Mouse (Mus musculus) MEL (cell line): ENCODE measurements around the gene Zfp26. TPM values are rescaled to one million over a fixed set of nuclear protein-coding genes. Genes with fewer than 3 reads are reported as not detected.
A peak's percentile ranks its signal among the peaks of the same experiment; 100 is the strongest.

Experiments used
- DNase-seq: peaks from one replicate; pipeline ENCODE4 v3.0.0; 2011; ENCODE audit warnings: low read depth, low spot score
- H3K27ac ChIP-seq: 2 replicates; pipeline ENCODE4 v1.5.1; 2012; ENCODE audit warnings: low read depth, mild to moderate bottlenecking, control low read depth, low read length, moderate library complexity; ENCODE audit not compliant: control insufficient read depth
- H3K27me3 ChIP-seq, 2 experiments: fragments of 150-350 bp in 1 of 2; sonication (generic) in 1 of 2; 2 replicates each; pipeline ENCODE4 v1.6.1; 2012; ENCODE audit warnings: low read length in 2 of 2, mild to moderate bottlenecking in 2 of 2, improper control_type of control experiment in 1 of 2, moderate library complexity in 1 of 2; ENCODE audit not compliant: insufficient read depth in 2 of 2, control insufficient read depth in 1 of 2
- H3K36me3 ChIP-seq, 2 experiments: 2 replicates each; pipeline ENCODE4 v1.6.1; 2012 to 2014; ENCODE audit warnings: low read length in 2 of 2, improper control_type of control experiment in 1 of 2, inconsistent platforms in 1 of 2, mild to moderate bottlenecking in 1 of 2; ENCODE audit not compliant: insufficient read depth in 2 of 2, control insufficient read depth in 1 of 2
- H3K4me1 ChIP-seq, 2 experiments: fragments of 150-350 bp in 1 of 2; sonication (generic) in 1 of 2; 2 replicates each; pipeline ENCODE4 v1.6.1; 2012; ENCODE audit warnings: low read length in 2 of 2, improper control_type of control experiment in 1 of 2, mild to moderate bottlenecking in 1 of 2; ENCODE audit not compliant: insufficient read depth in 2 of 2, control insufficient read depth in 1 of 2
- H3K4me3 ChIP-seq, 2 experiments: fragments of 150-350 bp in 1 of 2; sonication (generic) in 1 of 2; 2 replicates each; pipeline ENCODE4 v1.5.1; 2012; ENCODE audit warnings: low read depth in 2 of 2, low read length in 2 of 2, mild to moderate bottlenecking in 2 of 2, moderate library complexity in 2 of 2, control low read depth in 1 of 2, improper control_type of control experiment in 1 of 2; ENCODE audit not compliant: control insufficient read depth in 1 of 2, insufficient read depth in 1 of 2
- H3K79me2 ChIP-seq: 2 replicates; pipeline ENCODE4 v1.6.1; 2012; ENCODE audit warnings: mild to moderate bottlenecking, low read length, moderate library complexity; ENCODE audit not compliant: control insufficient read depth, poor library complexity, insufficient read depth
- H3K9ac ChIP-seq: 2 replicates; pipeline ENCODE4 v1.6.1; 2012; ENCODE audit warnings: low read depth, mild to moderate bottlenecking, control low read depth, low read length, moderate library complexity; ENCODE audit not compliant: control insufficient read depth, poor library complexity, severe bottlenecking
- H3K9me3 ChIP-seq: fragments of 150-350 bp; sonication (generic); replicated peaks from 2 replicates; pipeline ENCODE4 v1.6.1; 2012; ENCODE audit warnings: mild to moderate bottlenecking, low read length, improper control_type of control experiment, moderate library complexity; ENCODE audit not compliant: insufficient read depth
- CHD1 ChIP-seq: IDR thresholded peaks from 2 replicates; pipeline ENCODE4 v1.6.1; 2012; ENCODE audit warnings: low read depth, mild to moderate bottlenecking, inconsistent platforms, low read length, improper control_type of control experiment
- CTCF ChIP-seq, 3 experiments: IDR thresholded peaks in 2 of 3; conservative IDR thresholded peaks in 1 of 3; 2 replicates each; pipeline ENCODE4 v1.5.1; 2011 to 2012; ENCODE audit warnings: low read length in 3 of 3, low read depth in 2 of 3, mild to moderate bottlenecking in 2 of 3, improper control_type of control experiment in 1 of 3, inconsistent platforms in 1 of 3, mixed read lengths in 1 of 3, moderate library complexity in 1 of 3; ENCODE audit not compliant: control insufficient read depth in 1 of 3, insufficient read depth in 1 of 3, poor library complexity in 1 of 3, severe bottlenecking in 1 of 3
- E2F4 ChIP-seq: IDR thresholded peaks from 2 replicates; pipeline ENCODE4 v1.6.1; 2011; ENCODE audit warnings: low read depth, low read length, improper control_type of control experiment, borderline replicate concordance
- ETS1 ChIP-seq: IDR thresholded peaks from 2 replicates; pipeline ENCODE4 v1.6.1; 2012; ENCODE audit warnings: low read depth, mild to moderate bottlenecking, inconsistent platforms, low read length, improper control_type of control experiment, moderate library complexity
- GABPA ChIP-seq: IDR thresholded peaks from 2 replicates; pipeline ENCODE4 v1.6.1; 2012; ENCODE audit warnings: low read depth, mild to moderate bottlenecking, inconsistent platforms, low read length, improper control_type of control experiment, moderate library complexity
- GATA1 ChIP-seq: IDR thresholded peaks from 2 replicates; pipeline ENCODE4 v1.6.1; 2011; ENCODE audit warnings: low read depth, low read length, improper control_type of control experiment
- HCFC1 ChIP-seq: IDR thresholded peaks from 2 replicates; pipeline ENCODE4 v1.6.1; 2012; ENCODE audit warnings: low read depth, mild to moderate bottlenecking, inconsistent platforms, low read length, improper control_type of control experiment, moderate library complexity
- KAT2A ChIP-seq: conservative IDR thresholded peaks from 2 replicates; pipeline ENCODE4 v1.6.1; 2012; ENCODE audit warnings: low read depth, low read length, improper control_type of control experiment, inconsistent platforms
- MAFK ChIP-seq: IDR thresholded peaks from 2 replicates; pipeline ENCODE4 v1.6.1; 2011; ENCODE audit warnings: low read depth, mild to moderate bottlenecking, low read length, improper control_type of control experiment, borderline replicate concordance
- MAX ChIP-seq: IDR thresholded peaks from 2 replicates; pipeline ENCODE4 v1.6.1; 2011; ENCODE audit warnings: low read length, improper control_type of control experiment
- MAZ ChIP-seq: IDR thresholded peaks from 2 replicates; pipeline ENCODE4 v1.6.1; 2012; ENCODE audit warnings: low read depth, mild to moderate bottlenecking, inconsistent platforms, low read length, improper control_type of control experiment
- MEF2A ChIP-seq: IDR thresholded peaks from 2 replicates; pipeline ENCODE4 v1.6.1; 2014; ENCODE audit warnings: low read depth, mild to moderate bottlenecking, inconsistent platforms, low read length, improper control_type of control experiment; ENCODE audit not compliant: poor library complexity, insufficient replicate concordance, severe bottlenecking; ENCODE audit errors: extremely low read depth
- MXI1 ChIP-seq: IDR thresholded peaks from 2 replicates; pipeline ENCODE4 v1.6.1; 2011; ENCODE audit warnings: mild to moderate bottlenecking, low read depth, low read length, improper control_type of control experiment
- MYC ChIP-seq: IDR thresholded peaks from 2 replicates; pipeline ENCODE4 v1.6.1; 2011; ENCODE audit warnings: low read depth, mild to moderate bottlenecking, low read length, improper control_type of control experiment, moderate library complexity
- POLR2A ChIP-seq, 2 experiments: IDR thresholded peaks; 2 replicates each; pipeline ENCODE4 v1.6.1; 2011 to 2012; ENCODE audit warnings: low read length in 2 of 2, mild to moderate bottlenecking in 2 of 2, control low read depth in 1 of 2, improper control_type of control experiment in 1 of 2, low read depth in 1 of 2, moderate library complexity in 1 of 2; ENCODE audit not compliant: control insufficient read depth in 1 of 2, insufficient read depth in 1 of 2, poor library complexity in 1 of 2
- POLR2AphosphoS2 ChIP-seq: IDR thresholded peaks from 2 replicates; pipeline ENCODE4 v1.6.1; 2011; ENCODE audit warnings: low read length, improper control_type of control experiment
- POLR2AphosphoS5 ChIP-seq: IDR thresholded peaks from 2 replicates; pipeline ENCODE4 v1.6.1; 2012; ENCODE audit warnings: low read depth, borderline replicate concordance, mild to moderate bottlenecking, inconsistent platforms, low read length, moderate library complexity, mixed read lengths
- RAD21 ChIP-seq: IDR thresholded peaks from 2 replicates; pipeline ENCODE4 v1.6.1; 2011; ENCODE audit warnings: mild to moderate bottlenecking, low read depth, low read length, improper control_type of control experiment
- RCOR1 ChIP-seq: IDR thresholded peaks from 2 replicates; pipeline ENCODE4 v1.6.1; 2012; ENCODE audit warnings: low read depth, mild to moderate bottlenecking, inconsistent platforms, low read length, improper control_type of control experiment
- SIN3A ChIP-seq: IDR thresholded peaks from 2 replicates; pipeline ENCODE4 v1.6.1; 2012; ENCODE audit warnings: low read length, improper control_type of control experiment, inconsistent platforms
- SMC3 ChIP-seq: IDR thresholded peaks from 2 replicates; pipeline ENCODE4 v1.6.1; 2011; ENCODE audit warnings: low read depth, low read length, improper control_type of control experiment
- TAL1 ChIP-seq: IDR thresholded peaks from 2 replicates; pipeline ENCODE4 v1.6.1; 2012; ENCODE audit warnings: mild to moderate bottlenecking, inconsistent platforms, low read length, moderate library complexity, mixed read lengths
- TBP ChIP-seq: IDR thresholded peaks from 2 replicates; pipeline ENCODE4 v1.8.0; 2011; ENCODE audit warnings: low read depth, low read length, improper control_type of control experiment
- TCF12 ChIP-seq: IDR thresholded peaks from 2 replicates; pipeline ENCODE4 v1.6.1; 2014; ENCODE audit warnings: low read depth, mild to moderate bottlenecking, inconsistent platforms, low read length, improper control_type of control experiment, moderate library complexity
- UBTF ChIP-seq: IDR thresholded peaks from 2 replicates; pipeline ENCODE4 v1.6.1; 2012; ENCODE audit warnings: low read depth, mild to moderate bottlenecking, inconsistent platforms, low read length, improper control_type of control experiment, moderate library complexity, borderline replicate concordance; ENCODE audit not compliant: insufficient read depth
- USF1 ChIP-seq: IDR thresholded peaks from 2 replicates; pipeline ENCODE4 v1.6.1; 2014; ENCODE audit warnings: low read depth, mild to moderate bottlenecking, inconsistent platforms, low read length, improper control_type of control experiment, moderate library complexity
- USF2 ChIP-seq, 2 experiments: IDR thresholded peaks; 2 replicates each; pipeline ENCODE4 v1.6.1; 2011 to 2012; ENCODE audit warnings: improper control_type of control experiment in 2 of 2, low read length in 2 of 2, borderline replicate concordance in 1 of 2, inconsistent platforms in 1 of 2, low read depth in 1 of 2, mild to moderate bottlenecking in 1 of 2; ENCODE audit not compliant: insufficient read depth in 1 of 2
- ZC3H11A ChIP-seq: IDR thresholded peaks from 2 replicates; pipeline ENCODE4 v1.6.1; 2012; ENCODE audit warnings: low read depth, mild to moderate bottlenecking, inconsistent platforms, low read length, improper control_type of control experiment
- ZMIZ1 ChIP-seq: IDR thresholded peaks from 2 replicates; pipeline ENCODE4 v1.6.1; 2012; ENCODE audit warnings: low read depth, mild to moderate bottlenecking, inconsistent platforms, low read length, improper control_type of control experiment, moderate library complexity
- ZNF384 ChIP-seq: IDR thresholded peaks from 2 replicates; pipeline ENCODE4 v1.6.1; 2012; ENCODE audit warnings: low read depth, mild to moderate bottlenecking, inconsistent platforms, low read length, improper control_type of control experiment
- polyA plus RNA-seq, 2 experiments: library from polyadenylated mRNA; stranded (reverse) in 1 of 2; unstranded in 1 of 2; fragments of >175 nt in 1 of 2; fragments of >200 nt in 1 of 2; gene quantifications; 2 replicates each; pipeline versions ENCODE4 v1.2.1 to v1.2.4; 2012; ENCODE audit warnings: low replicate concordance in 2 of 2, low read depth in 1 of 2; ENCODE audit not compliant: insufficient read length in 2 of 2, insufficient read depth in 1 of 2, missing spikeins in 1 of 2
- total RNA-seq: library from RNA; depleted of rRNA; stranded (reverse); fragments of 300-350 nt; gene quantifications from 2 replicates; pipeline ENCODE4 v1.2.3, GENCODE M21; 2012

Zfp26 gene
- total and polyA plus RNA-seq, 3 experiments: 18.5 to 55.4 (median 52.5) TPM

DNA sequence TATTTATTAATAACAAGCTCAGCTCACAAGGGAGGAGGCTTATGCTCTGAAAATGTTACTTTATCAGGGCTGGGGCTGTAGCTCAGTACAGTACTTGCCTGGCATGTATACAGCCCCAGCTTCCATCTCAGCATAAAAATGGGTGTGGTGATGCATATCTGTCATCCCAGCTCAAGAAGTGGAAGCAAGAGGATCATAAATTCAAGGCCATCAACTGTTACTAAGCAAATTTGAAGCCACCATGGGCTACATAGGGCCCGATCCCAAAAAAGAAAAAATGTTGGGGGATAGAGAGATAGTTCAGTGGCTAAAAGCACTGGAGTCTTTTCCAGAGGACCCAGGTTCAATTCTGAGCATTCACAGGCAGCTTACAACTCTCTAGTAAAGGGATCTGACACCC, 16.7 kb upstream of the Zfp26 start (continued):
- TF ChIP-seq POLR2A (IDR thresholded peaks at IDR 0.05; ENCODE audit: control insufficient read depth in 1 of 2, insufficient read depth in 1 of 2, low read depth in 1 of 2, low read length in 2 of 2, poor library complexity in 1 of 2): no peak
- TF ChIP-seq KAT2A: no peak
- TF ChIP-seq TAL1: no peak
- TF ChIP-seq USF2 (IDR thresholded peaks at IDR 0.05; ENCODE audit: borderline replicate concordance in 1 of 2, insufficient read depth in 1 of 2, low read depth in 1 of 2, low read length in 2 of 2): no peak
- no peak for TF ChIP-seq USF1
- TF ChIP-seq ZC3H11A: peak; percentile 31; the same call in 1 of the 2 replicates
- TF ChIP-seq RCOR1: no peak
- TF ChIP-seq TCF12: no peak
- TF ChIP-seq GATA1: peak; percentile 52
- no peak for TF ChIP-seq GABPA
- no peak for TF ChIP-seq MYC
- no peak for TF ChIP-seq E2F4
- no peak for TF ChIP-seq POLR2AphosphoS2
- no peak for TF ChIP-seq ZNF384
- no peak for TF ChIP-seq MEF2A
- no peak; the same call in 1 of the 2 replicates for TF ChIP-seq RAD21
- no peak for TF ChIP-seq ZMIZ1
- TF ChIP-seq MAX: no peak
- 0 out of 2 replicates have a peak, but pooled peaks have one; percentile 11 for TF ChIP-seq MAZ
- TF ChIP-seq TBP: no peak

DNA sequence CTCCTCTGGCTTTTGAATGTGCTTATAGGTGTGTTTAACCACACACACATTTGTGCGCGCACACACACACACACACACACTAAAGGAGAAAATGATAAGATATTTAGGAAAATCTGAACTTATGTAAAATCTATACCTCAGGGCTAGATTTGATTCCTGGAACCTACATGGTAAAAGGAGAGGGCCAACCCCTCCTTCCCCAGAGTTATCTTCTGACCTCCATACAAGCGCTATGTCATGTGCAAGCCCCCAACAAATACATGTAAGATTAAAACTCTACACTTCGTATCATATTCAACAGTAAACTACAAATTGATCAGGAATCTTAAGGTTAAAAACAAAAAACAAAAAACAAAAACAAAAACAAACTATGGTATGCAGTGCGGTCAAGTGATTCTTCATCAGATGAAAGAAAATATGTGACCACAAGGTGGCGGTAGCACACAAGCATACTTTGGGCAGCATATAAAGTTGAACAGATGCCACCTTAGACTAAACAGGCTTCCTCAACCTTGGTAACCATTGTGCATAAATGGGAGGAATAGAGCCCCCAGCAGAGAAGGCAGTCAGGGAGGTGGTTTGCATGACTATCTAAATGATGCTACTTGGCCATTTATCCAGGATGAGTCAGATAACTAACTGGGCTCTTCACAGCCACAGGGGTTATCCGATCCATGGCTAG, 6.9 kb upstream of the Zfp26 start:
- Histone ChIP-seq H3K36me3 (peaks cover 0 to 19% of the 10 kb centered on the region in 2 experiments; a peak in 2 of 4 replicates), H3K4me1 (peaks cover 0 to 3% of the 10 kb centered on the region in 2 experiments; a peak in 1 of 4 replicates), H3K79me2 (no peaks in the 10 kb centered on the region), H3K4me3 (no peak overlapping the region), H3K27me3 (peaks cover 0 to 5% of the 10 kb centered on the region in 2 experiments; a peak in 2 of 4 replicates), H3K27ac (no peak overlapping the region), H3K9ac (no peak overlapping the region), H3K9me3 (no peaks in the 10 kb centered on the region)
- peak; percentile 93 for DNase-seq
- TF ChIP-seq GATA1 (no peak), MAZ (0 out of 2 replicates have a peak, but pooled peaks have one; percentile 42), MYC (peak; percentile 81; the same call in 1 of the 2 replicates), MXI1 (no peak), MAFK (no peak), POLR2AphosphoS2 (no peak), SIN3A (peak; percentile 72), TBP (no peak), USF2 (IDR thresholded peaks at IDR 0.05; ENCODE audit: borderline replicate concordance in 1 of 2, insufficient read depth in 1 of 2, low read depth in 1 of 2, low read length in 2 of 2) (no peak), SMC3 (peak; percentile 99), ZC3H11A (peak; percentile 98), ZNF384 (peak; percentile 35; the same call in 1 of the 2 replicates), TAL1 (no peak), MAX (no peak; the same call in 1 of the 2 replicates), UBTF (no peak), E2F4 (no peak), ETS1 (no peak), ZMIZ1 (no peak; the same call in 1 of the 2 replicates), USF1 (no peak), CHD1 (no peak), RAD21 (no peak; the same call in none of the 2 replicates), TCF12 (no peak), POLR2A (IDR thresholded peaks at IDR 0.05; ENCODE audit: control insufficient read depth in 1 of 2, insufficient read depth in 1 of 2, low read depth in 1 of 2, low read length in 2 of 2, poor library complexity in 1 of 2) (no peak), CTCF (IDR thresholded peaks at IDR 0.05 in 2 of 3, conservative IDR thresholded peaks at IDR 0.05 in 1 of 3; ENCODE audit: control insufficient read depth in 1 of 3, insufficient read depth in 1 of 3, low read depth in 2 of 3, low read length in 3 of 3, poor library complexity in 1 of 3, severe bottlenecking in 1 of 3) (peak; percentile 78 to 100 (median 99)), POLR2AphosphoS5 (no peak), HCFC1 (peak; percentile 48; the same call in 1 of the 2 replicates)
